Mouse (Mus musculus): ENCODE measurements around the gene Nfkbie. TPM values are rescaled to one million over a fixed set of nuclear protein-coding genes. Genes with fewer than 3 reads are reported as not detected.

Nfkbie gene
- total RNA-seq, 2 experiments from 2014 or later: 1.6 to 2.0 TPM

- intact Hi-C loops (cut with DNase I): no loop called here
- no peak for DNase-seq (ENCODE audit: low spot score in 2 of 2)
These were observed 1.2 kb downstream of the Nfkbie start for GRCm38 (mm10) chr17:45556514-45557245.

GRCm38 (mm10) chr17:45557246-45557824 is 1.8 kb downstream of the Nfkbie start:
- no peak for DNase-seq (ENCODE audit: low spot score in 2 of 2)
- intact Hi-C loops (cut with DNase I): no loop called here

- no peak for DNase-seq (ENCODE audit: low spot score in 2 of 2)
- intact Hi-C loops (cut with DNase I): no loop called here
These were observed 2.7 kb downstream of the Nfkbie start for GRCm38 (mm10) chr17:45557998-45558862.

- intact Hi-C loops (cut with DNase I): no loop called here
These were observed 4.4 kb downstream of the Nfkbie start for GRCm38 (mm10) chr17:45559732-45560525.

GRCm38 (mm10) chr17:45563216-45563615 is 7.7 kb downstream of the Nfkbie start:
- intact Hi-C loops (cut with DNase I): no loop called here
- no peak for DNase-seq (ENCODE audit: low spot score in 2 of 2)

More at GRCm38 (mm10) chr17:45559732-45560525, 4.4 kb downstream of the Nfkbie start:
- no peak for DNase-seq (ENCODE audit: low spot score in 2 of 2)

- intact Hi-C loops (cut with DNase I): no loop called here
- peak; percentile 88 to 93 for DNase-seq (ENCODE audit: low spot score in 2 of 2)
These were observed 8.4 kb downstream of the Nfkbie start, which contains the start of gene Slc35b2 for GRCm38 (mm10) chr17:45563655-45564530. Slc35b2 (plus strand) TSS chr17:45563874.

GRCm38 (mm10) chr17:45564531-45565084 is 9.1 kb downstream of the Nfkbie start:
- intact Hi-C loops (cut with DNase I): no loop called here

GRCm38 (mm10) chr17:45565103-45565502 is 9.6 kb downstream of the Nfkbie start:
- intact Hi-C loops (cut with DNase I): no loop called here
- no peak for DNase-seq (ENCODE audit: low spot score in 2 of 2)

More at GRCm38 (mm10) chr17:45564531-45565084, 9.1 kb downstream of the Nfkbie start:
- no peak for DNase-seq (ENCODE audit: low spot score in 2 of 2)

- intact Hi-C loops (cut with DNase I): no loop called here
- no peak for DNase-seq (ENCODE audit: low spot score in 2 of 2)
These were observed 10.5 kb downstream of the Nfkbie start for GRCm38 (mm10) chr17:45566031-45566359.

- DNase-seq (ENCODE audit: low spot score in 2 of 2): no peak
- intact Hi-C loops (cut with DNase I): no loop called here
These were observed 11.1 kb downstream of the Nfkbie start for GRCm38 (mm10) chr17:45566360-45567161.

GRCm38 (mm10) chr17:45567162-45567601 is 11.7 kb downstream of the Nfkbie start:
- no peak for DNase-seq (ENCODE audit: low spot score in 2 of 2)
- intact Hi-C loops (cut with DNase I): no loop called here

GRCm38 (mm10) chr17:45568990-45569389 is 13.5 kb downstream of the Nfkbie start:
- intact Hi-C loops (cut with DNase I): no loop called here
- DNase-seq (ENCODE audit: low spot score in 2 of 2): no peak

GRCm38 (mm10) chr17:45569999-45570398 is 14.5 kb downstream of the Nfkbie start:
- DNase-seq (ENCODE audit: low spot score in 2 of 2): no peak
- intact Hi-C loops (cut with DNase I): no loop called here

- intact Hi-C loops (cut with DNase I): loop anchor here (2.0 kb wide), 1 partner anchor 24 kb away; the partner anchor contains the start of gene Tmem151b
- DNase-seq (ENCODE audit: low spot score in 2 of 2): peak; percentile 74 to 76
These were observed 16.9 kb downstream of the Nfkbie start for GRCm38 (mm10) chr17:45572103-45573086.

GRCm38 (mm10) chr17:45573087-45573779 is 17.7 kb downstream of the Nfkbie start, which contains the start of gene Hsp90ab1:
Hsp90ab1 (minus strand) TSS chr17:45573271.
- intact Hi-C loops (cut with DNase I): loop anchor here (2.0 kb wide), 1 partner anchor 24 kb away; the partner anchor contains the start of gene Tmem151b
- peak; percentile 99 for DNase-seq (ENCODE audit: low spot score in 2 of 2)

Data from left cerebral cortex, postnatal 25 days (tissue).